Mouse (Mus musculus): ENCODE measurements around the gene Srrm4. TPM values are rescaled to one million over a fixed set of nuclear protein-coding genes. Genes with fewer than 3 reads are reported as not detected.

The Srrm4 gene
- not detected in 2 replicates for polyA plus RNA-seq (2012; ENCODE audit: insufficient read depth, insufficient read length, missing spikeins)

- Histone ChIP-seq H3K4me1 (ENCODE audit: control insufficient read depth, insufficient read depth, insufficient read length, low read length) (no peaks in the 10 kb centered on the region), H3K4me3 (ENCODE audit: insufficient read depth, low read depth, low read length) (no peak within 1 kb of the TSS), H3K27ac (replicated peaks; ENCODE audit: low read depth, low read length) (no peak within 1 kb of the TSS)
Observed at GRCm38 (mm10) chr5:116591346-116592048, at the start of gene Srrm4. TSS of gene Srrm4 (minus strand) at chr5:116591817.

DNA sequence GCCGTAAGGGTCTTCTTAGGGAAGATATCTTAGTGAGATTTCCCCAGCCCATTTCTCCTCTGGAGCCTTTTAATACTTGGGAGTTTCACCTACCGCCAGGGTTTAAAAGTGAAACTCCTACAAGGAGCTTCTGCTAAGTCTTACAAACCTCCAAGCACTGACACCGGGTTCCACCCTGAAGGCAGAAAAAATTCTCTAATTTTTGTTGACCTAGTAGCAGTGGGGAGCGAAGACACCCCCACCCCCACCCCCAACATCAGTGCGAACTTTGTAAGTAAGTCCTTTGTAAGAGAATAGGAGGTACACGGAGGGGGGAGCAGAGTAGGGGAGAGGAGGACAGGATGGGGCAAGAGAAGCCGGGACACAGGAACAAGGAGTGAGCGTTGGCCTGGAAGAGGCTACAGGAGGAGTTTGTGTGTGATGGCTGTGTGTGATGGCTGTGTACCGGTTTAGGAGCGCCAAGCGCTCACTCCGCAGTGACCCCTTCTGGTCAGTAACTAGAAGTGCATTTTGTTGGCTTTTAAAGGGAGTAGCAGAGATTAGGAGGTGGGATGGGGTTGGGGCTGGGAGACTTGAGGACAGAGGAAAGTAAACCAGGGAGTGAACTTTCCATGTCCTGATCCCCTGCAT is 1.3 kb upstream of the Srrm4 start:
- no peak overlapping the region for H3K27ac ChIP-seq (replicated peaks; ENCODE audit: low read depth, low read length)
- H3K4me3 ChIP-seq (ENCODE audit: insufficient read depth, low read depth, low read length) = no peak overlapping the region
- H3K4me1 ChIP-seq (ENCODE audit: control insufficient read depth, insufficient read depth, insufficient read length, low read length) = no peaks in the 10 kb centered on the region

- no peak overlapping the region for H3K4me3 ChIP-seq (ENCODE audit: insufficient read depth, low read depth, low read length)
- H3K27ac ChIP-seq (replicated peaks; ENCODE audit: low read depth, low read length) = no peak overlapping the region
- no peaks in the 10 kb centered on the region for H3K4me1 ChIP-seq (ENCODE audit: control insufficient read depth, insufficient read depth, insufficient read length, low read length)
Observed at GRCm38 (mm10) chr5:116592049-116592800, 608 bp upstream of the Srrm4 start.

DNA sequence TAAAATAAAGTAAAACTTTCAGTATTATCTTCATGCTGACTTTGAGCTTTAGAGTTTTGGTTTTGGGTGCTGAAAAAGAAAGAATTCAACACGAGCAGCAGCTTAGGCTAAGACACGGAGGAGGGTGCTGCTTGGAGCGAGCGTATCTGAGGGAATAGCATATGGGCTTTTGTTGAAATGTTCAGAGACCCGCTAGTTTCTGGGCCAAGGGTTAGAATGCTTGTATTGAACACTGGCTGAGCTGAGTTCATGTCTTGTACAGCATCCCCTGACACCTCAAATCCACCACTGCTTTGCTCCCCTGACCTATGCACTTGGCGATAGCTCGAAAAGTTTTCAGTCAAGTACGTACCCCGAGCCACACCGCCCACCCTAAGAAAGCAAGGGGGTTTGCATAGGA is 919 bp downstream of the Srrm4 start:
- Histone ChIP-seq H3K4me3 (ENCODE audit: insufficient read depth, low read depth, low read length) (no peak overlapping the region), H3K27ac (replicated peaks; ENCODE audit: low read depth, low read length) (no peak overlapping the region), H3K4me1 (ENCODE audit: control insufficient read depth, insufficient read depth, insufficient read length, low read length) (no peaks in the 10 kb centered on the region)

DNA sequence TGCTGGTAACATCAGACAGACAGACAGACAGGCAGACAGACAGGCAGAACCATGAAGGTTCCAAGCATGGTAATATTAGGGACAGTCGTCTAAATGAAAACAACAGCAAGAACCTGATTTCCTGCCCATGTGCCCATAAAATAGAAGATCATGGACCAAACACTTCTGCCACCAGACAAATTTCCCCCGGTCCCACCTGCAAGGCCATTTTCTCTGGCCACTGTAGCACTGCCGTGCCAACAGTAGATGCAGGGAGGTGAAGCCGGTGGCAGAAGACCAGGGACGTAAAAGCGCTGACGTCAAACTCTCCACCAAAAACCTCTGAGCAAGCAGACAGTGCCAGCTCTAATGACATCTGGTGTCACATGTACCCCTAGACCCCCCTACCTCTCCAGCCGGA is 2.0 kb downstream of the Srrm4 start:
- H3K4me1 ChIP-seq (ENCODE audit: control insufficient read depth, insufficient read depth, insufficient read length, low read length) = no peaks in the 10 kb centered on the region
- H3K27ac ChIP-seq (replicated peaks; ENCODE audit: low read depth, low read length) = no peak overlapping the region
- H3K4me3 ChIP-seq (ENCODE audit: insufficient read depth, low read depth, low read length) = no peak overlapping the region

GRCm38 (mm10) chr5:116588836-116589235 is 2.8 kb downstream of the Srrm4 start:
- no peaks in the 10 kb centered on the region for H3K4me1 ChIP-seq (ENCODE audit: control insufficient read depth, insufficient read depth, insufficient read length, low read length)
- no peak overlapping the region for H3K27ac ChIP-seq (replicated peaks; ENCODE audit: low read depth, low read length)
- H3K4me3 ChIP-seq (ENCODE audit: insufficient read depth, low read depth, low read length) = no peak overlapping the region

GRCm38 (mm10) chr5:116579533-116579932 is 12.1 kb downstream of the Srrm4 start:
- Histone ChIP-seq H3K4me1 (ENCODE audit: control insufficient read depth, insufficient read depth, insufficient read length, low read length) (no peaks in the 10 kb centered on the region), H3K4me3 (ENCODE audit: insufficient read depth, low read depth, low read length) (no peak overlapping the region), H3K27ac (replicated peaks; ENCODE audit: low read depth, low read length) (no peak overlapping the region)

GRCm38 (mm10) chr5:116577082-116577481 is 14.5 kb downstream of the Srrm4 start:
- Histone ChIP-seq H3K27ac (replicated peaks; ENCODE audit: low read depth, low read length) (no peak overlapping the region), H3K4me3 (ENCODE audit: insufficient read depth, low read depth, low read length) (no peak overlapping the region), H3K4me1 (ENCODE audit: control insufficient read depth, insufficient read depth, insufficient read length, low read length) (no peaks in the 10 kb centered on the region)

GRCm38 (mm10) chr5:116573307-116573706 is 18.3 kb downstream of the Srrm4 start:
- Histone ChIP-seq H3K4me3 (ENCODE audit: insufficient read depth, low read depth, low read length) (no peak overlapping the region), H3K27ac (replicated peaks; ENCODE audit: low read depth, low read length) (no peak overlapping the region), H3K4me1 (ENCODE audit: control insufficient read depth, insufficient read depth, insufficient read length, low read length) (no peaks in the 10 kb centered on the region)

GRCm38 (mm10) chr5:116571936-116572335 is 19.7 kb downstream of the Srrm4 start:
- no peaks in the 10 kb centered on the region for H3K4me1 ChIP-seq (ENCODE audit: control insufficient read depth, insufficient read depth, insufficient read length, low read length)
- H3K27ac ChIP-seq (replicated peaks; ENCODE audit: low read depth, low read length) = no peak overlapping the region
- no peak overlapping the region for H3K4me3 ChIP-seq (ENCODE audit: insufficient read depth, low read depth, low read length)

GRCm38 (mm10) chr5:116571232-116571861 is 20.3 kb downstream of the Srrm4 start:
- Histone ChIP-seq H3K27ac (replicated peaks; ENCODE audit: low read depth, low read length) (no peak overlapping the region), H3K4me3 (ENCODE audit: insufficient read depth, low read depth, low read length) (no peak overlapping the region), H3K4me1 (ENCODE audit: control insufficient read depth, insufficient read depth, insufficient read length, low read length) (no peaks in the 10 kb centered on the region)

DNA sequence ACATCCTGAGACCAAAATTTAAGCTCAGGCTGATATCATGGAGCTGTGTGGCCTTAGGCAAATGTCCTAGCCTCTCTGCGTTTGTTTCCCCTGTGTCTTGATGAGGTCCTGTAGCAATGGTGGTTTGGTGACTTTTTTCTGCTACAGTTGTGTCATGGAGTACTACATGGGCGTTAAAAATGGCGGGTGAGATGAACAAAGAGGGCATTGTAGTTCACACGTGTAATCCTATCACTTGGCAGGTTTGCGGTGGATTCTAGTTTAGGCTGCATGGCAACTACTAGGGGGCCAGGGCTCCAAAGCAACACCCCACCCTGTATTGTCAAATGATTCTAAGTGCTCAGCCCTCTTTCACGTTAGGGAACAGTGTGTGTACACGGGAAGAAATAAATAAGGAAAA is 21.1 kb downstream of the Srrm4 start:
- H3K4me3 ChIP-seq (ENCODE audit: insufficient read depth, low read depth, low read length) = no peak overlapping the region
- H3K27ac ChIP-seq (replicated peaks; ENCODE audit: low read depth, low read length) = no peak overlapping the region
- H3K4me1 ChIP-seq (ENCODE audit: control insufficient read depth, insufficient read depth, insufficient read length, low read length) = no peaks in the 10 kb centered on the region

DNA sequence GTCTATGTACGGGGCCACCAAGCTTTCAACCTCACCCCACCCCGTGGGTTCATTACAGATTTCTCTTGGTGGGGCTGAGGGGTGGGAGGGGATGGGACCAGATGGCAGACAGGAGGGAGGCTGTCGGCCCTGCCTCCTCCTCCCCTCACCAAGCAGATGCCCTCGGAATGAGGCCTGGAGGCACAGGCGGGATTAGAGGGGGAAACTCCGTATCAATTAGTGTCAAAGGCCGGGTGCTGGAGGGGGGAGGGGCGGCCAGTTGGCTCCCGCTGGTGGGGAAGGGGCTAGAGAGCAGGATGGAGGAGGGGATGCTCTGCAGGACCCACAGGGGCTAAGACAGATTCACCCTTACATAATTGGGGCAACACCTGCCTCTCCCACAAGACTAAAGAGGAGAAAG is 22.0 kb downstream of the Srrm4 start:
- H3K27ac ChIP-seq (replicated peaks; ENCODE audit: low read depth, low read length) = no peak overlapping the region
- no peaks in the 10 kb centered on the region for H3K4me1 ChIP-seq (ENCODE audit: control insufficient read depth, insufficient read depth, insufficient read length, low read length)
- H3K4me3 ChIP-seq (ENCODE audit: insufficient read depth, low read depth, low read length) = no peak overlapping the region

DNA sequence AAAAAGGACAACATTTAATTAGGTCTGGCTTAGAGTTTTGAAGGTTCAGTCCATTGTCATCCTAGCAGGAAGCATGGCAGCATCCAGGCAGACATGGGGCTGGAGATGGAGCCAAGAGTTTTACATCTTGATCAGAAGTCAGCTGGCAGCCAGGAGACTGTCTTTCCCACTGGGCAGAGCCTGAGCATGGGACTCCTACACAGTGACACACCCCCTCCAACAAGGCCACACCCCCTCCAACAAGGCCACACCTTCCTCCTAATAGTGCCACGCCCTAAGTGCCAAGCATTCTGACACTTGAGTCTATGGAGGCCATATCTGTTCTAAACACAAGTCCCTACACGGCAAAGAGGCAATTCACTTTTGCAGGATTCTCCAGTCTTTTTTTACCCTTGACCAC is 23.6 kb downstream of the Srrm4 start:
- Histone ChIP-seq H3K4me1 (ENCODE audit: control insufficient read depth, insufficient read depth, insufficient read length, low read length) (no peaks in the 10 kb centered on the region), H3K27ac (replicated peaks; ENCODE audit: low read depth, low read length) (no peak overlapping the region), H3K4me3 (ENCODE audit: insufficient read depth, low read depth, low read length) (no peak overlapping the region)

GRCm38 (mm10) chr5:116567298-116567697 is 24.3 kb downstream of the Srrm4 start:
- Histone ChIP-seq H3K4me3 (ENCODE audit: insufficient read depth, low read depth, low read length) (no peak overlapping the region), H3K27ac (replicated peaks; ENCODE audit: low read depth, low read length) (no peak overlapping the region), H3K4me1 (ENCODE audit: control insufficient read depth, insufficient read depth, insufficient read length, low read length) (no peaks in the 10 kb centered on the region)

Data from brown adipose tissue, adult 24 weeks (tissue).